Mouse (Mus musculus) E14TG2a.4 (cell line): ENCODE measurements around the gene Catsper1.
A peak's percentile ranks its signal among the peaks of the same experiment; 100 is the strongest.
"Not testable (repeated sequence)": the region's sequence is repeated elsewhere in the genome, so short reads cannot be mapped to it uniquely, and the experiment has no call there.

Experiments
- H3K27me3 ChIP-seq: 2 replicates; pipeline ENCODE4 v1.6.1; 2014; ENCODE audit warnings: low read length, control low read depth; ENCODE audit not compliant: insufficient read depth
- H3K36me3 ChIP-seq: 2 replicates; pipeline ENCODE4 v1.6.1; 2014; ENCODE audit warnings: low read length, control low read depth; ENCODE audit not compliant: insufficient read depth
- H3K4me1 ChIP-seq: replicated peaks from 2 replicates; pipeline ENCODE4 v1.6.1; 2014; ENCODE audit warnings: low read depth, low read length, control low read depth
- H3K4me3 ChIP-seq: replicated peaks from 2 replicates; pipeline ENCODE4 v1.5.1; 2014; ENCODE audit warnings: mild to moderate bottlenecking, low read length
- H3K9me3 ChIP-seq: 2 replicates; pipeline ENCODE4 v1.6.1; 2014; ENCODE audit warnings: low read length, control low read depth
- CTCF ChIP-seq: conservative IDR thresholded peaks from 2 replicates; pipeline ENCODE4 v1.5.1; 2014; ENCODE audit warnings: low read length
- NANOG ChIP-seq: IDR thresholded peaks from 2 replicates; pipeline ENCODE4 v1.6.1; 2014; ENCODE audit warnings: borderline replicate concordance, low read length, mixed read lengths
- POU5F1 ChIP-seq: IDR thresholded peaks from 2 replicates; pipeline ENCODE4 v1.6.1; 2014; ENCODE audit warnings: low read length, borderline replicate concordance

Catsper1 gene

DNA sequence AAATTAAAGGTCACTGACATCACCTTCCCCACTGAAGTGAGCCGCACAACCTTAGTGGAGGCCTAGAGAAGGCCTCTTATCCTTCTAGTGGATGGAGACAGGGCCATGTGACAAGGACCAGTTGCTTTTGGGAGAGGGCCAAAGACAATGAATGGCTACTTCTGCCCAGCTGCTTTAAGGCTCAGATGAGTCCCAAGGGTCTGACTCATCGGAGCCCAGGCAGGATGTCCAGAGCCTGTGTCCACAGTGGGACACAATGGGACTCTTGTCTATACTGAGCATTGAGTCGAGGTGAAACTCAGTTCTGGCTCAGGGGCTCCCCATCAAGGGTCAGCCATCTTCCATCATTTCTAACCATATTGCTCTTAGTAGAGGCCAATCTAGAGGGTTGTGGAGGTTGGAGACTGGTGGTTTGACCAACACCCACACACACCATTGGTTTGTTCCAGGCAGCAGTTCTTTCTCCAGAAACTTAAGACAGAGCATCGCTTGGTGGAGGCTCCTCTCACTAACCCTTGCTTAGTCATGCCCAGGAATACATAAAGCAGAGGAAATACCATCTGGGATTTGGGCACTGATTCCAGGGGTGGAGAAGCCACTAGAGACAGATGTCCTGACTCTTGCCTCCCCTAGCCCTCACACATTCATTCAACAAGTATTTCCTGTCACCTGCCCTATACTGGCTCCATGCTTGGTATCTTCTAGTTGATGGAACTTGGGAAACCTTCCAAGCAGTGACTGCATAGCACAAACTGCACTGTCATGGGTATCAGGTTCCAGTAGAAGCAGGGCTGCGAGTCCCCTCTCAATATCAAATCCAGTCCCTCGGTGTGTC, 10.0 kb downstream of the Catsper1 start:
- no peak for TF ChIP-seq POU5F1
- TF ChIP-seq CTCF, result no peak
- TF ChIP-seq NANOG, result no peak

GRCm38 (mm10) chr19:5348064-5348463, 12.5 kb downstream of the Catsper1 start:
- Histone ChIP-seq H3K36me3 (no peaks in the 10 kb centered on the region), H3K9me3 (no peaks in the 10 kb centered on the region), H3K4me1 (peaks cover 2% of the 10 kb centered on the region), H3K27me3 (peaks cover 21% of the 10 kb centered on the region), H3K4me3 (no peak overlapping the region)
- no peak for TF ChIP-seq POU5F1
- no peak for TF ChIP-seq NANOG
- no peak for TF ChIP-seq CTCF

More for the DNA sequence above, 10.0 kb downstream of the Catsper1 start:
- no peak overlapping the region for H3K4me3 ChIP-seq
- no peaks in the 10 kb centered on the region for H3K9me3 ChIP-seq
- peaks cover 24% of the 10 kb centered on the region for H3K27me3 ChIP-seq
- peaks cover 2% of the 10 kb centered on the region for H3K4me1 ChIP-seq
- H3K36me3 ChIP-seq, result no peaks in the 10 kb centered on the region

- H3K36me3 ChIP-seq, result no peaks in the 10 kb centered on the region
- peak overlapping the region; percentile 76 for H3K4me3 ChIP-seq
- TF ChIP-seq NANOG (no peak), CTCF (peak; percentile 62), POU5F1 (no peak)
- H3K27me3 ChIP-seq, result peaks cover 21% of the 10 kb centered on the region
- peaks cover 2% of the 10 kb centered on the region for H3K4me1 ChIP-seq
- H3K9me3 ChIP-seq, result no peaks in the 10 kb centered on the region
These were observed 13.3 kb downstream of the Catsper1 start for GRCm38 (mm10) chr19:5348526-5349501.

DNA sequence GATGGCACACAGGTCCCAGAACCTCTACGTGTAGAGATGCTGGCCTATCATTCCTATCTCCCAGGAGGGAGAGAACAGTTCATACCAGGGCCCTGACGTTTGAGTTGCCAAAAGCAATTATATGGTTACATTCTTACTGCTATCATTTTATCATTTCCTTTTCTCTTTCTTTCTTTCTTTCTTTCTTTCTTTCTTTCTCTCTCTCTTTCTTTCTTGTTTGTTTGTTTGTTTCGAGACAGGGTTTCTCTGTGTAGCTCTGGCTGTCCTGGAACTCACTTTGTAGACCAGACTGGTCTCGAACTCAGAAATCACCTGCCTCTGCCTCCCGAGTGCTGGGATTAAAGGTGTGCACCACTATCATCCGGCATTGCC, 13.9 kb downstream of the Catsper1 start, which contains the start of gene Cst6:
TSS of gene Cst6 (minus strand) at position 73 of the 372 bp plus-strand sequence.
- Histone ChIP-seq H3K4me3 (peak within 1 kb of the TSS; percentile 76), H3K27me3 (peaks cover 21% of the 10 kb centered on the region)
- H3K36me3 ChIP-seq, result not testable (repeated sequence)

GRCm38 (mm10) chr19:5353609-5354008, 18.1 kb downstream of the Catsper1 start:
- peaks cover 16% of the 10 kb centered on the region for H3K27me3 ChIP-seq
- H3K4me1 ChIP-seq, result peaks cover 14% of the 10 kb centered on the region
- H3K4me3 ChIP-seq, result no peak overlapping the region
- no peaks in the 10 kb centered on the region for H3K36me3 ChIP-seq
- H3K9me3 ChIP-seq, result no peaks in the 10 kb centered on the region
- TF ChIP-seq NANOG (no peak), CTCF (no peak), POU5F1 (no peak)

More for the DNA sequence above, 13.9 kb downstream of the Catsper1 start, which contains the start of gene Cst6:
- not testable (repeated sequence) for H3K4me1 ChIP-seq, H3K9me3 ChIP-seq

GRCm38 (mm10) chr19:5356080-5356479, 20.5 kb downstream of the Catsper1 start:
- no peak for TF ChIP-seq NANOG
- TF ChIP-seq POU5F1, result no peak
- no peak for TF ChIP-seq CTCF
- peaks cover 3% of the 10 kb centered on the region; the same call in 1 of the 2 replicates for H3K27me3 ChIP-seq
- H3K36me3 ChIP-seq, result peaks cover 8% of the 10 kb centered on the region; the same call in 1 of the 2 replicates
- no peak overlapping the region for H3K4me3 ChIP-seq
- H3K9me3 ChIP-seq, result no peaks in the 10 kb centered on the region
- H3K4me1 ChIP-seq, result peaks cover 15% of the 10 kb centered on the region

DNA sequence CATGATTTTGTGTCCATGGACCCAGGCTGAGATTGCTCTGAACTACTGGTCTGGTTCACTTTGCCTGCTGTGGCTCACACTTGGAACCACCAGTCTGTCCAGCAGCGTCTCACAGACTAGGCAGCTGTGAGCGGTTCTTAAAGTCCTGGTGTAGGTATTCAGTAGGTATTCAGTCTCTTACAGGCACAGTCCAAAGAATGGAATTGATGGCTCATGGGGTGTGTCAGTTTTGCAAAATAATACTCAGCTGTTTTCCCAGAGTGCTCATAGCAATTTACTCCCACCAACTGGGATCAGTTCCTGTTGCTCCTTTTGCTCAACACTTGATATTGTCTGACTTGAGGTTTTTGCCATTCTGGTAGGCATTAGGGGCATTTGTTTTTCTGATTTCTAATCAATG, 26.6 kb downstream of the Catsper1 start:
- H3K4me3 ChIP-seq, result no peak overlapping the region
- TF ChIP-seq POU5F1, result no peak
- TF ChIP-seq NANOG, result peak; percentile 73; the same call in 1 of the 2 replicates
- no peaks in the 10 kb centered on the region for H3K9me3 ChIP-seq
- no peaks in the 10 kb centered on the region for H3K27me3 ChIP-seq
- H3K36me3 ChIP-seq, result peaks cover 37% of the 10 kb centered on the region
- H3K4me1 ChIP-seq, result peaks cover 50% of the 10 kb centered on the region

DNA sequence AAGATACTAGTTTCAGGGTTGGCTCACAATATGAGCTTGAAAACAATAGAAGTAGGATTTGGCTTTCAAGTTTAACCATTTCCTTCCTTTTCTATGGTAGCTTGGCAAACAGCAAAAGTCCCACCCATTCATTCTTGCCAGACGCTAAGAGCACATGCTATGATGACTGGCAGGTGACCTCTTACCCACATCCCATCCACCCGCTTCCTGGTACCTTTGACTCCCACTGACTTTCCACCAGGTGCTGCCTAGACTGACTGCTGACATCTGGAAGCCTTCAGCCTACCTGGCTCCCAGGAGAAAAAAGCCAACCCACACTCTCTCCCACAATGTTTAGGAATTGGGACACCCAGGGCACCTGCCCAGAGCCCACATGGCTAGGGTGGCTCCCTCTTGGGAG, 28.6 kb downstream of the Catsper1 start:
- Histone ChIP-seq H3K36me3 (peaks cover 49% of the 10 kb centered on the region), H3K4me1 (peaks cover 67% of the 10 kb centered on the region), H3K9me3 (no peaks in the 10 kb centered on the region), H3K4me3 (0 out of 2 replicates have a peak overlapping the region, but pooled peaks have one; percentile 99), H3K27me3 (no peaks in the 10 kb centered on the region)
- TF ChIP-seq CTCF (no peak), NANOG (no peak), POU5F1 (no peak)
